18 mouse cellular contexts compared by ENCODE assay signal in the genomic region with DNA sequence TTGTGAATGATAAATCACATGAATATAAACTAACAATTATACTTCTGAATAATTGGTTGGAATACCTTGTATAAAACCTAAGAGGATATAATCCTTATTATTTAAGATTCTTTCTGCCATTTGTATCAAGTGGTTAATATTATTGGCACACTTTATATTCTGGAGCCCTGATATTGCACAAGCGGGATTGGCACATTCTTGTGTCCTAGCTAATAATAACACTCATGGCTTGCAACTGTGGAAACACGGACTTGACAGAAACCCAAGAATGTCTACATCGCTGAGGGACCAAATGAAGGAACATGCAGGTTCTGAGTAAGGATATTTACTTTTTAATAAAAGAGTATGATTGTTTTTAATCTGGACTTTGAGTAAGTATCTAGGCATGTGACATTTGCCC.
DNase-seq lines count a peak whose midpoint lies in the region; ATAC-seq and TF ChIP-seq lines count a peak whose summit lies in the region.
"Had no signal": no experiment of that assay in that cellular context is flagged by ENCODE, and none has a peak within 500 bp of the region (broad histone marks: within the 10 kb centered on the region; RNA-seq: fewer than 3 reads in every experiment).

No protein-coding gene starts in this region.

- H3K36me3 ChIP-seq in lung, postnatal 0 days (ENCODE audit: insufficient read depth, low read length) = no peaks in the 10 kb centered on the region
- H3K36me3 ChIP-seq: intestine, embryonic 15.5 days; limb, embryonic 15.5 days; midbrain, embryonic 13.5 days had no signal

- no peak overlapping the region for H3K4me2 ChIP-seq in lung, postnatal 0 days (replicated peaks; ENCODE audit: low read depth, low read length)
- H3K4me2 ChIP-seq: intestine, embryonic 15.5 days; limb, embryonic 15.5 days; midbrain, embryonic 13.5 days had no signal

- no peak for TF ChIP-seq CTCF in lung, postnatal 0 days (IDR thresholded peaks at IDR 0.05)

- peak; percentile 68 for ATAC-seq in lung, postnatal 0 days
- ATAC-seq: forebrain, embryonic 16.5 days; intestine, embryonic 15.5 days; midbrain, embryonic 13.5 days had no signal

- no peaks in the 10 kb centered on the region for H3K27me3 ChIP-seq in lung, postnatal 0 days (replicated peaks; ENCODE audit: insufficient read depth, low read length)
- H3K27me3 ChIP-seq: intestine, embryonic 15.5 days; limb, embryonic 15.5 days; midbrain, embryonic 13.5 days had no signal

- H3K9ac ChIP-seq in lung, postnatal 0 days (replicated peaks; ENCODE audit: low read depth) = no peak overlapping the region
- H3K9ac ChIP-seq: intestine, embryonic 15.5 days; limb, embryonic 15.5 days; midbrain, embryonic 13.5 days had no signal

- no peaks in the 10 kb centered on the region for H3K4me1 ChIP-seq in lung, postnatal 0 days (ENCODE audit: insufficient read depth, low read depth, low read length)
- H3K4me1 ChIP-seq: intestine, embryonic 15.5 days; limb, embryonic 15.5 days; midbrain, embryonic 13.5 days had no signal

- H3K9me3 ChIP-seq in lung, postnatal 0 days (ENCODE audit: low read length) = no peaks in the 10 kb centered on the region
- H3K9me3 ChIP-seq: intestine, embryonic 15.5 days; limb, embryonic 15.5 days; midbrain, embryonic 13.5 days had no signal

- H3K4me3 ChIP-seq in lung, postnatal 0 days (ENCODE audit: low read depth, low read length) = no peak overlapping the region
- H3K4me3 ChIP-seq: intestine, embryonic 15.5 days; limb, embryonic 15.5 days; midbrain, embryonic 13.5 days had no signal

- peak; percentile 68 for DNase-seq in gastrocnemius, adult 18-20 months (ENCODE audit: low spot score)
- no peak for DNase-seq in gastrocnemius, adult 8-10 months (ENCODE audit: low spot score in 2 of 2)
- DNase-seq in 3T3-L1 (ENCODE audit: low read depth, low spot score) = peak; percentile 19
- DNase-seq in heart, adult 8-10 months (ENCODE audit: low spot score) = peak; percentile 67
- DNase-seq in lung, postnatal 0 days (ENCODE audit: low spot score) = peak; percentile 81
- no peak for DNase-seq in spleen, adult 12 weeks (ENCODE audit: low spot score)
- DNase-seq in yolk sac, embryonic 10.5 days (ENCODE audit: low spot score) = no peak
- DNase-seq: adrenal gland, postnatal 25 days; B cell, adult 2 months; cerebellum, adult 9-11 months; embryo, embryonic 11 days; gastrocnemius, postnatal 14 days; thymus, postnatal 25 days had no signal

- 43% methylated on average over 3 of the region's 3 CpGs for WGBS in lung, postnatal 0 days

- no peak overlapping the region for H3K27ac ChIP-seq in lung, postnatal 0 days (ENCODE audit: low read length)
- H3K27ac ChIP-seq: intestine, embryonic 15.5 days; limb, embryonic 15.5 days; macrophage; midbrain, embryonic 13.5 days had no signal

- TF ChIP-seq EP300 in lung, postnatal 0 days (IDR thresholded peaks at IDR 0.05) = 0 out of 2 replicates have a peak, but pooled peaks have one; percentile 19

Comparison
In these comparisons a context has a peak if more than half of its experiments do, and no peak if none do; other contexts are left out.
1. DNase-seq: peak in gastrocnemius, adult 18-20 months (single experiment), 3T3-L1 (single experiment), heart, adult 8-10 months (single experiment) and lung, postnatal 0 days (single experiment); none in gastrocnemius, adult 8-10 months (0 of 2), spleen, adult 12 weeks (single experiment) and yolk sac, embryonic 10.5 days (single experiment).